Mouse (Mus musculus): ENCODE results near the gene Sh2d3c. TPM values are rescaled to one million over a fixed set of nuclear protein-coding genes. Genes with fewer than 3 reads are reported as not detected.
A peak's percentile ranks its signal among the peaks of the same experiment; 100 is the strongest.

The Sh2d3c gene
- polyA plus RNA-seq, 1 experiment from 2014 or later: 32.4 TPM

- H3K36me3 ChIP-seq (ENCODE audit: control insufficient read depth, insufficient read depth): peaks cover 19% of the 10 kb centered on the region; the same call in 1 of the 2 replicates
- H3K27ac ChIP-seq (ENCODE audit: low read length): peak overlapping the region; percentile 48; the same call in 1 of the 2 replicates
- 25% methylated on average over 31 of the region's 31 CpGs for WGBS
- ATAC-seq (replicated peaks; ENCODE audit: extremely low read depth, insufficient read depth, low FRiP score): peak; percentile 89
- H3K9ac ChIP-seq (ENCODE audit: low read length): peak overlapping the region; percentile 67
- no peaks in the 10 kb centered on the region for H3K9me3 ChIP-seq (replicated peaks; ENCODE audit: control insufficient read depth, low read length)
- H3K4me3 ChIP-seq (ENCODE audit: low read length): peak overlapping the region; percentile 57
- peaks cover 2% of the 10 kb centered on the region; the same call in 1 of the 2 replicates for H3K4me1 ChIP-seq (ENCODE audit: control insufficient read depth, insufficient read depth, low read length)
- peak overlapping the region; percentile 85 for H3K4me2 ChIP-seq (ENCODE audit: low read depth, low read length)
- H3K27me3 ChIP-seq (ENCODE audit: control insufficient read depth, insufficient read depth, low read length): no peaks in the 10 kb centered on the region
These were observed 30.2 kb downstream of the Sh2d3c start for GRCm38 (mm10) chr2:32750887-32751664.

- Histone ChIP-seq H3K36me3 (ENCODE audit: control insufficient read depth, insufficient read depth) (peaks cover 18% of the 10 kb centered on the region; the same call in 1 of the 2 replicates), H3K27me3 (ENCODE audit: control insufficient read depth, insufficient read depth, low read length) (no peaks in the 10 kb centered on the region), H3K9ac (ENCODE audit: low read length) (peak overlapping the region; percentile 67), H3K4me1 (ENCODE audit: control insufficient read depth, insufficient read depth, low read length) (peaks cover 2% of the 10 kb centered on the region; the same call in 1 of the 2 replicates), H3K4me3 (ENCODE audit: low read length) (peak overlapping the region; percentile 57), H3K9me3 (replicated peaks; ENCODE audit: control insufficient read depth, low read length) (no peaks in the 10 kb centered on the region), H3K4me2 (ENCODE audit: low read depth, low read length) (peak overlapping the region; percentile 85), H3K27ac (ENCODE audit: low read length) (0 out of 2 replicates have a peak overlapping the region, but pooled peaks have one; percentile 23)
- WGBS: 33% methylated on average over 10 of the region's 10 CpGs
- ATAC-seq (replicated peaks; ENCODE audit: extremely low read depth, insufficient read depth, low FRiP score): peak; percentile 19; the same call in 1 of the 2 replicates
These were observed 30.8 kb downstream of the Sh2d3c start for GRCm38 (mm10) chr2:32751665-32752033.

GRCm38 (mm10) chr2:32752181-32752580, 31.3 kb downstream of the Sh2d3c start:
- no peak overlapping the region for H3K9ac ChIP-seq (ENCODE audit: low read length)
- ATAC-seq (replicated peaks; ENCODE audit: extremely low read depth, insufficient read depth, low FRiP score): no peak
- no peaks in the 10 kb centered on the region for H3K9me3 ChIP-seq (replicated peaks; ENCODE audit: control insufficient read depth, low read length)
- peak overlapping the region; percentile 85; the same call in 1 of the 2 replicates for H3K4me2 ChIP-seq (ENCODE audit: low read depth, low read length)
- H3K36me3 ChIP-seq (ENCODE audit: control insufficient read depth, insufficient read depth): peaks cover 15% of the 10 kb centered on the region; the same call in 1 of the 2 replicates
- H3K27ac ChIP-seq (ENCODE audit: low read length): no peak overlapping the region
- peaks cover 2% of the 10 kb centered on the region; the same call in 1 of the 2 replicates for H3K4me1 ChIP-seq (ENCODE audit: control insufficient read depth, insufficient read depth, low read length)
- peak overlapping the region; percentile 57 for H3K4me3 ChIP-seq (ENCODE audit: low read length)
- no peaks in the 10 kb centered on the region for H3K27me3 ChIP-seq (ENCODE audit: control insufficient read depth, insufficient read depth, low read length)
- 68% methylated on average over 10 of the region's 10 CpGs for WGBS

- no peak overlapping the region for H3K4me3 ChIP-seq (ENCODE audit: low read length)
- 24% methylated on average over 5 of the region's 6 CpGs for whole genome bisulfite sequencing
- peaks cover 14% of the 10 kb centered on the region; the same call in 1 of the 2 replicates for H3K36me3 ChIP-seq (ENCODE audit: control insufficient read depth, insufficient read depth)
- no peak for ATAC-seq (replicated peaks; ENCODE audit: extremely low read depth, insufficient read depth, low FRiP score)
- no peak overlapping the region for H3K4me2 ChIP-seq (ENCODE audit: low read depth, low read length)
- no peaks in the 10 kb centered on the region for H3K27me3 ChIP-seq (ENCODE audit: control insufficient read depth, insufficient read depth, low read length)
- H3K27ac ChIP-seq (ENCODE audit: low read length): no peak overlapping the region
- H3K4me1 ChIP-seq (ENCODE audit: control insufficient read depth, insufficient read depth, low read length): peaks cover 5% of the 10 kb centered on the region; the same call in 1 of the 2 replicates
- no peaks in the 10 kb centered on the region for H3K9me3 ChIP-seq (replicated peaks; ENCODE audit: control insufficient read depth, low read length)
- no peak overlapping the region for H3K9ac ChIP-seq (ENCODE audit: low read length)
These were observed 35.8 kb downstream of the Sh2d3c start for GRCm38 (mm10) chr2:32756674-32757055.

GRCm38 (mm10) chr2:32757056-32757845, 36.4 kb downstream of the Sh2d3c start, which contains the start of gene Tor2a:
Gene Tor2a, plus strand, starts transcription at chr2:32757234.
- Histone ChIP-seq H3K27me3 (ENCODE audit: control insufficient read depth, insufficient read depth, low read length) (no peaks in the 10 kb centered on the region), H3K9me3 (replicated peaks; ENCODE audit: control insufficient read depth, low read length) (no peaks in the 10 kb centered on the region), H3K4me1 (ENCODE audit: control insufficient read depth, insufficient read depth, low read length) (peaks cover 3% of the 10 kb centered on the region; the same call in 1 of the 2 replicates), H3K4me2 (ENCODE audit: low read depth, low read length) (peak within 1 kb of the TSS; percentile 69), H3K9ac (ENCODE audit: low read length) (peak within 1 kb of the TSS; percentile 88), H3K36me3 (ENCODE audit: control insufficient read depth, insufficient read depth) (peaks cover 14% of the 10 kb centered on the region; the same call in 1 of the 2 replicates), H3K4me3 (ENCODE audit: low read length) (peak within 1 kb of the TSS; percentile 70), H3K27ac (ENCODE audit: low read length) (peak within 1 kb of the TSS; percentile 85)
- ATAC-seq (replicated peaks; ENCODE audit: extremely low read depth, insufficient read depth, low FRiP score): peak; percentile 96
- WGBS: under 1% methylated on average over 66 of the region's 66 CpGs

- H3K4me1 ChIP-seq (ENCODE audit: control insufficient read depth, insufficient read depth, low read length): peaks cover 3% of the 10 kb centered on the region; the same call in 1 of the 2 replicates
- no peaks in the 10 kb centered on the region for H3K27me3 ChIP-seq (ENCODE audit: control insufficient read depth, insufficient read depth, low read length)
- H3K36me3 ChIP-seq (ENCODE audit: control insufficient read depth, insufficient read depth): peaks cover 12% of the 10 kb centered on the region; the same call in 1 of the 2 replicates
- H3K4me3 ChIP-seq (ENCODE audit: low read length): no peak overlapping the region
- H3K9ac ChIP-seq (ENCODE audit: low read length): no peak overlapping the region
- no peaks in the 10 kb centered on the region for H3K9me3 ChIP-seq (replicated peaks; ENCODE audit: control insufficient read depth, low read length)
- ATAC-seq (replicated peaks; ENCODE audit: extremely low read depth, insufficient read depth, low FRiP score): no peak
- H3K27ac ChIP-seq (ENCODE audit: low read length): no peak overlapping the region
- H3K4me2 ChIP-seq (ENCODE audit: low read depth, low read length): no peak overlapping the region
- WGBS: 58% methylated on average over 8 of the region's 8 CpGs
These were observed 37.6 kb downstream of the Sh2d3c start for GRCm38 (mm10) chr2:32758503-32758902.

GRCm38 (mm10) chr2:32759001-32759400, 38.1 kb downstream of the Sh2d3c start:
- Histone ChIP-seq H3K27ac (ENCODE audit: low read length) (no peak overlapping the region), H3K9ac (ENCODE audit: low read length) (no peak overlapping the region), H3K4me1 (ENCODE audit: control insufficient read depth, insufficient read depth, low read length) (peaks cover 3% of the 10 kb centered on the region; the same call in 1 of the 2 replicates), H3K36me3 (ENCODE audit: control insufficient read depth, insufficient read depth) (peaks cover 11% of the 10 kb centered on the region; the same call in 1 of the 2 replicates), H3K27me3 (ENCODE audit: control insufficient read depth, insufficient read depth, low read length) (no peaks in the 10 kb centered on the region), H3K9me3 (replicated peaks; ENCODE audit: control insufficient read depth, low read length) (no peaks in the 10 kb centered on the region), H3K4me3 (ENCODE audit: low read length) (no peak overlapping the region), H3K4me2 (ENCODE audit: low read depth, low read length) (no peak overlapping the region)
- no peak for ATAC-seq (replicated peaks; ENCODE audit: extremely low read depth, insufficient read depth, low FRiP score)
- 81% methylated on average over 2 of the region's 2 CpGs for WGBS

- Histone ChIP-seq H3K36me3 (ENCODE audit: control insufficient read depth, insufficient read depth) (0 out of 2 replicates have a peak, but pooled peaks cover 3% of the 10 kb centered on the region), H3K9ac (ENCODE audit: low read length) (no peak overlapping the region), H3K4me2 (ENCODE audit: low read depth, low read length) (no peak overlapping the region), H3K4me3 (ENCODE audit: low read length) (no peak overlapping the region), H3K27me3 (ENCODE audit: control insufficient read depth, insufficient read depth, low read length) (no peaks in the 10 kb centered on the region), H3K9me3 (replicated peaks; ENCODE audit: control insufficient read depth, low read length) (no peaks in the 10 kb centered on the region), H3K27ac (ENCODE audit: low read length) (no peak overlapping the region), H3K4me1 (ENCODE audit: control insufficient read depth, insufficient read depth, low read length) (peaks cover 3% of the 10 kb centered on the region; the same call in 1 of the 2 replicates)
- WGBS: 88% methylated on average over 14 of the region's 14 CpGs
- no peak for ATAC-seq (replicated peaks; ENCODE audit: extremely low read depth, insufficient read depth, low FRiP score)
These were observed 40.5 kb downstream of the Sh2d3c start for GRCm38 (mm10) chr2:32761361-32761760.

Measured in heart, embryonic 16.5 days (tissue).